Mouse (Mus musculus): ENCODE measurements around the gene Fahd2a. TPM values are rescaled to one million over a fixed set of nuclear protein-coding genes. Genes with fewer than 3 reads are reported as not detected.
A peak's percentile ranks its signal among the peaks of the same experiment; 100 is the strongest.

The Fahd2a gene
- 17.2 and 17.5 TPM in 2 replicates for polyA plus RNA-seq (2016; fragmentation: Nextera tagmentation; extraction: Ambion mirVana)

DNA sequence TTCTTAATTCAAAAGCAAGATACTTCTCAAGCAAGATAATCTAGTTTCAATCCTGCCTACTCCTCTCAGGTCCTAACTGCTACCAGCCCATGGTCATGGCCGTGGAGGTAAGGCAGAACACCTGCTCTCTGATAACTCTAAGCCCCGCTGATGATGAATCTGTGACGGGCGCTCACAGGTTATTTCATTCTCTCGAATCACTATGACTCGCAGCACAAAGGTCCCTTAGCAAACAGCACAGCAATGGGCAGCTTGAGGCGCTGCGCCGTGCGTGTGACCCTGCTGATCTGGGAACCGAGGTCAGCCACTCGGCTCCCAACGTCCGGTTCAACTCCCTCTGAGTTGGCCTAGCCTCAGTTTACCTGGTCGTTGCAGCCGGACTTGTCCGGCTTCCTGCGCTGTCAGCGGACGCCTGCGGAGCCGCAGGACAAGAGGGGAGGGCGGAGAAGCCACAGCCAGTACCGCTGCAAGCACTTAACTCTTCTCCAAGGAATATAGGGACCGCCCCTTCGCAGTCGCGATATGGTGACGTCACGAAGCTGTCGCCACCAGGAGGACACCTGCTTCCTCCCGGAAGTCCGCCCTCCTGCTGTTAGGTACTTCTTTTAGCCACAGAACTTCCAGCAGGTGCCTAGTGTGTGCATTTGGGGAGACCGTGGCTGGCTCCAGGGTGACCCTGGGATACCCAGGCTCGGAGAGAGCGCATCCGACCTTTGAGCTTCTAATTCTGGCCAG is at the start of gene Fahd2a:
Gene Fahd2a (minus strand): TSS at position 511 of the 735 bp plus-strand sequence.
- no peaks in the 10 kb centered on the region; the same call in 1 of the 2 replicates for H3K36me3 ChIP-seq
- H3K4me3 ChIP-seq, result peak within 1 kb of the TSS; percentile 78
- ATAC-seq, result peak; percentile 92
- peaks cover 10% of the 10 kb centered on the region; the same call in 1 of the 2 replicates for H3K27me3 ChIP-seq (replicated peaks)
- peak within 1 kb of the TSS; percentile 78 for H3K4me2 ChIP-seq
- peak within 1 kb of the TSS; percentile 70 for H3K27ac ChIP-seq
- H3K9me3 ChIP-seq (replicated peaks), result no peaks in the 10 kb centered on the region
- peaks cover 43% of the 10 kb centered on the region for H3K4me1 ChIP-seq
- H3K9ac ChIP-seq, result peak within 1 kb of the TSS; percentile 80
- WGBS (ENCODE audit: insufficient replicate concordance), result 3% methylated on average over 37 of the region's 37 CpGs

DNA sequence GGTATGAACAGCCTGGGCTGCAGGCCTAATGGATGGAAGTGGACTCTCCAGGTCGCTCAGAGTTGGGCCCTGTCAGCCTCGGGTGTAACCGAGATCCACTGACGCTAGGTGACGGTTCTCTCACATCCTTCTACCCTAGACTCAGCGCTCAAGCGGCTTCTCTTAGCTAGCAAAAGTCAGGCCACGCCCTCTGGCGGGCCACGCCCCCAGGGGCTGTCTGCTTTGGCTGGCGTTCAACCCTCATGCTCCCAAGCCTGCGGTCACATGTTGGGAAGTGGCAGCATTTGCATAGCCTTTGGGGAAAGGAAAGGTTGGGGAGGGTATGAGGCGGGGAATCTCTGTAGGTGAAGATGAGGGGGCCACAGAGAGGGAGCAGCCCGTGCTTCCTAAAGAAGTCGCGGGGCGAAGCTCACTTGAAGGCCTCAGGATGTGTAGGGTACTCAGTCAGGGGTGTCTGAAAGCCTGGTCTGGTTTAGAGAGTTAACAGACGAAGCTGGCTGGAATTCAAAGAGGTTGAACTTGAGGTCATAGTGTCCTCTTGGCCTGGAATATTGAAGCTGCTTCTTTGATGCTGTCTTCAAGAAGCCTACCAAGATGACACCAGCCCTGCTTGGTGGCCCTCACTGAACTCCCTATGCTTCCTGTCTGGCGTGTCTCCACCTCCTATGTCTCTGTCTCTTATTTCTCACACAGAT is 40.3 kb upstream of the Fahd2a start:
- Histone ChIP-seq H3K4me2 (peak overlapping the region; percentile 50), H3K9ac (no peak overlapping the region), H3K27ac (no peak overlapping the region), H3K9me3 (replicated peaks) (no peaks in the 10 kb centered on the region), H3K27me3 (replicated peaks) (peaks cover 71% of the 10 kb centered on the region), H3K4me3 (no peak overlapping the region), H3K36me3 (no peaks in the 10 kb centered on the region), H3K4me1 (0 out of 2 replicates have a peak, but pooled peaks cover 15% of the 10 kb centered on the region)
- WGBS (ENCODE audit: insufficient replicate concordance), result 9% methylated on average over 19 of the region's 19 CpGs
- ATAC-seq, result peak; percentile 53

DNA sequence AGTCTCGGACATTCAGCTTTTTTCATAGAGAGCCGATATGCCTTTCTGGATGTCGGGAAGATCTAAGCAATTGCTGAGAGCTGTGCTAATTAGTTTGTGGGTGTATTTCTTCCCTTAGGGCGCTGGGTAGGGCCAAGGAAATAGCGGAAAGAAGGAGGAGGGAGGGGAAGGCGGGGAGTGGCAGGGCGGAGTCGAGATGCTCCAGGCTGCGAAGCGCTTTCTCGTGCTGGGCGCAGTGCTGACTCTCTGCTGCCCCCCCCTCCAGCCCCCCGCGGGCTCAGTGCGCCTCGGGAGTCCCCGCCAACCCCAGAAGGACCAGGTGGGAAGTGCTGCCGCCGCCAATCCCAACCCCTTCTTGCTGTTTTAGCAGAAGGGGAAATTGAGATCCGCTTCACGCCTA is 38.6 kb upstream of the Fahd2a start:
- H3K4me3 ChIP-seq, result peak overlapping the region; percentile 41
- no peak overlapping the region for H3K9ac ChIP-seq
- H3K4me2 ChIP-seq, result peak overlapping the region; percentile 64
- H3K27me3 ChIP-seq (replicated peaks), result peaks cover 87% of the 10 kb centered on the region
- WGBS (ENCODE audit: insufficient replicate concordance), result 4% methylated on average over 21 of the region's 21 CpGs
- no peak for ATAC-seq
- no peak overlapping the region for H3K27ac ChIP-seq
- no peaks in the 10 kb centered on the region for H3K9me3 ChIP-seq (replicated peaks)
- H3K36me3 ChIP-seq, result no peaks in the 10 kb centered on the region
- H3K4me1 ChIP-seq, result 0 out of 2 replicates have a peak, but pooled peaks cover 15% of the 10 kb centered on the region

DNA sequence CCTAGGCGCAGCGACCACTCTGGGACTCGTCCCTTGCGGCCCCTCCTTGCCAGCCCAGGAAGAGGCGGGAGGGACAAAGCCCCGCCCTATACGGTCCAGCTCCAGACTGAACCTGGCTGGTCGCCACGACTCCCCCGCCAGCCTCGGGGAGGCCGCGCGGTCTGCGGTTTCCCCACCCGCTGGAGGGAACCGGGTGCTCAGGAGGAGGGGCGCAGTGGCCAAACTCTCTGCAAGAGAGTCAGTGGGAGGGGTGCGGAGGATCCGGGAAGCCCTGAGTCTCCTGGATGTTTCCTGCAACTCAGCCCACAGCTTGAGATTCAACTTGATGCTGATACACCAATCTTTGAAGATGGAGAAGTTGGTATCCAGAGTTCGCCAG is 38.2 kb upstream of the Fahd2a start:
- Histone ChIP-seq H3K9me3 (replicated peaks) (no peaks in the 10 kb centered on the region), H3K9ac (no peak overlapping the region), H3K4me3 (peak overlapping the region; percentile 41), H3K4me1 (0 out of 2 replicates have a peak, but pooled peaks cover 15% of the 10 kb centered on the region), H3K27me3 (replicated peaks) (peaks cover 89% of the 10 kb centered on the region), H3K4me2 (peak overlapping the region; percentile 64), H3K36me3 (no peaks in the 10 kb centered on the region), H3K27ac (no peak overlapping the region)
- ATAC-seq, result peak; percentile 50
- WGBS (ENCODE audit: insufficient replicate concordance), result 0% methylated on average over 21 of the region's 21 CpGs

DNA sequence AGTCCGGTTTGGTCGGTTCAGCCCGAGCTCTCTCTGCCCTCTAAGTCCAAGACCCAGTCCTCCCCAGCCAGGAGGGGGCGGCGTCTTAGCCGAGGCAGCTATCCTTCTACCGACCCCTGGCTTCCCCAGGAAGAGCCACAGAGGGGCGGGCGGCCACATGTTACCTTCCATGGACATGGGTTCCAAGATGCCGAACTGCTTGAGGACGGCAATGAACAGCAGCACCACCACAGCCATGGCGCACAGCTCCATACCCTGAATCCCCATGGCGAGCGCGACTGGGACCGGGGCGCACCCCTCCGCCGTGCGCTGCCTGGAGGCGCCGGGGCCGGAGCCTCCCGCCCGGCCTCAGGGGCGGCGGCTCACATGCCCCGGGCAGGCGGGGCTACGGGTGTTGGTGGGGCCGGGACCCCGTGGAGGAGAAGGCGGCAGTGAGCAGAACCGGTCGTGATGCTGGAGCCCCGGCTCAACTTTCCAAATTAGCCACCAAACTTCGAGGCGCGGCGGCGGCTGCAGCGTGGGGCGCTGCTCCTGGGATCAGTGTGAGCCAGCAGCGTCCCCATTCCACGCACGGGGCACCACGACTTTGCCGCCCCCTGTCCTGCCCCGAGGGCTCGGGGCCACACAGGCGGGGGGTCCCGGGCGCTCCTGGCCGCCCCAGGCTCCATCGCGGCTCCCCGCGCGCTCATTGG is 37.6 kb upstream of the Fahd2a start:
- Histone ChIP-seq H3K36me3 (no peaks in the 10 kb centered on the region), H3K4me1 (0 out of 2 replicates have a peak, but pooled peaks cover 15% of the 10 kb centered on the region), H3K4me3 (peak overlapping the region; percentile 41), H3K9me3 (replicated peaks) (no peaks in the 10 kb centered on the region), H3K9ac (no peak overlapping the region), H3K27me3 (replicated peaks) (peaks cover 89% of the 10 kb centered on the region), H3K27ac (no peak overlapping the region), H3K4me2 (peak overlapping the region; percentile 64)
- ATAC-seq, result no peak; the same call in 1 of the 2 replicates
- under 1% methylated on average over 58 of the region's 59 CpGs for WGBS (ENCODE audit: insufficient replicate concordance)

DNA sequence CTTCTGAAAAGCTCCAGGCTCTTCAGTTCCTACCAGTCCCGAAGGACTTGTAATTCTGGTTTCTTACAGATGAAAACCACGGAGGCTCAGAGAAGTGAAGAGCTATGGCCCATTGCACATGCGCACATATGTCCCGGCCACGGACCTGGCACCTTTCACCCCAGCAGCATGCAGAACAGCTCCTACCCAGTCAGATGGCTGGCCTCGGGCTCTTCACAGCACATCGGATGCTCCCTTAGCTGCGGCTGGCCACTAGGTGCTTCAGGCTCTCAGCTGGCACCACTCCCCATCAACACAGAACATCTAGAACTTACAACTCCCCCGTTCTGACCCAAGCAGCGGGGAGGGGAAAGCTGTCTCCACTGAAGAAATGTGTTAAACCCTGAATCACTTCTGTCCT is 35.4 kb upstream of the Fahd2a start:
- Histone ChIP-seq H3K4me1 (0 out of 2 replicates have a peak, but pooled peaks cover 13% of the 10 kb centered on the region), H3K4me3 (no peak overlapping the region), H3K27me3 (replicated peaks) (peaks cover 69% of the 10 kb centered on the region), H3K27ac (no peak overlapping the region), H3K4me2 (no peak overlapping the region), H3K9me3 (replicated peaks) (no peaks in the 10 kb centered on the region), H3K36me3 (no peaks in the 10 kb centered on the region), H3K9ac (no peak overlapping the region)
- 59% methylated on average over 10 of the region's 10 CpGs for WGBS (ENCODE audit: insufficient replicate concordance)
- ATAC-seq, result no peak

DNA sequence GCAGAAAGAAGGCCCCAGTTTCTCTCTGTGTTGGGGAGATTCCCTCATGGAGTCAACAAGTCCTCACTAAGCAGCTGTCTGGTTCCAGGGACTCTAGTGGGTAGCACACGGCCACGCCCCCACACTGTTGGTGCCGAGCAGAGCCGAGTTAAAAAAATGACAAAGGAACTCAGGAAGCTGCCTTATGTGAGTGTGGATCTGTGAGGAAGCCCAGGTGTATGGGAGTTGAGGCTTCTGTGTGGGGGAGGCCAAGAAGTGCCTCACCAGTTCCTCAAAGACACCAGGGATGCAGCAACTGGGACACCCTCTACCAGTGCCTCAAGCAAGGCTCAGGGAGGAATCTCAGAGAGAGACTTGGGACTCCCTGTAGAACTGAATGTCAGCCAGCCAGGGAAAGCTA is 34.8 kb upstream of the Fahd2a start:
- Histone ChIP-seq H3K36me3 (no peaks in the 10 kb centered on the region), H3K4me2 (no peak overlapping the region), H3K9ac (no peak overlapping the region), H3K27me3 (replicated peaks) (peaks cover 65% of the 10 kb centered on the region), H3K4me3 (no peak overlapping the region), H3K9me3 (replicated peaks) (no peaks in the 10 kb centered on the region), H3K4me1 (0 out of 2 replicates have a peak, but pooled peaks cover 8% of the 10 kb centered on the region), H3K27ac (no peak overlapping the region)
- ATAC-seq, result no peak
- WGBS (ENCODE audit: insufficient replicate concordance), result 64% methylated on average over 4 of the region's 4 CpGs

DNA sequence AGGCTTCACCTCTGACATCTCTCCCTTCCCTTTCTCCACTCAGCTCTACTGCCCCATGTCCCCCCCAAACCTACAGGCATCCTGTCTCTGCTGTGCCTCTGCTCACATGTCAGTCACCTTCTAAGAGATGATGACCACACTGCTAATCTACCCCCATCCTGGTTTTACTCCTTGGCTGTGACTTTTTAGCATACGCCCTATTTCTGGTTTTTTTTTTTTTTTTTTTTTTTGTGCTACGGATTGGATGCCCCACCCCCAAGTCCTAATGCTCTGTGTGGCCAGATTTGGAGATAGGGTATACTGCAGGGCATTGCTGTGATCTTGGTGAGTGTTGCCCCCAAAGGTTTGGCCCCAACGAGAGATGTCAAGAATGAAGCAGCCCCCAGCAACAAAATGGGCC is 27.9 kb upstream of the Fahd2a start:
- no peak overlapping the region for H3K27ac ChIP-seq
- H3K9ac ChIP-seq, result no peak overlapping the region
- no peaks in the 10 kb centered on the region for H3K36me3 ChIP-seq
- no peak for ATAC-seq
- H3K27me3 ChIP-seq (replicated peaks), result peaks cover 3% of the 10 kb centered on the region; the same call in 1 of the 2 replicates
- H3K9me3 ChIP-seq (replicated peaks), result no peaks in the 10 kb centered on the region
- H3K4me2 ChIP-seq, result no peak overlapping the region
- 45% methylated on average over 3 of the region's 3 CpGs for WGBS (ENCODE audit: insufficient replicate concordance)
- H3K4me3 ChIP-seq, result no peak overlapping the region
- no peaks in the 10 kb centered on the region for H3K4me1 ChIP-seq

DNA sequence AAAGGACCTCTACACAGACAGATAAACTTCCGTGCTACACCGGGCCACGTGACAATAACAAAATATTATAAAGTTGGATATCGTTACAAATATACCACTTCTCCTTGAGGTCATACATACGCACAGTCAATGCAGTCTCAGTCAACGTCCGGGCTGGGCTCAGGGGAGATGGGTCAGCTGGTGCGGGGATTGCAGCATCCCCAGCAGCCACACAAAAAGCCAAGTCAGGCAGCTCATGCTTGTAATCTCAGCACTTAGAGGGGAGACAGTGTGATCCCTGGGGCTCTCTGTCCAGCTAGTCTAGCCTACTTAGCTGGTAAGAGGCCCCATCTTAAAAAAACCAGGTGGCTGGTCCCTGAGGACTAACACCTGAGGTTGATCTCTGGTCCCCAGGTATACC is 26.9 kb upstream of the Fahd2a start:
- no peak overlapping the region for H3K4me2 ChIP-seq
- no peak overlapping the region for H3K9ac ChIP-seq

DNA sequence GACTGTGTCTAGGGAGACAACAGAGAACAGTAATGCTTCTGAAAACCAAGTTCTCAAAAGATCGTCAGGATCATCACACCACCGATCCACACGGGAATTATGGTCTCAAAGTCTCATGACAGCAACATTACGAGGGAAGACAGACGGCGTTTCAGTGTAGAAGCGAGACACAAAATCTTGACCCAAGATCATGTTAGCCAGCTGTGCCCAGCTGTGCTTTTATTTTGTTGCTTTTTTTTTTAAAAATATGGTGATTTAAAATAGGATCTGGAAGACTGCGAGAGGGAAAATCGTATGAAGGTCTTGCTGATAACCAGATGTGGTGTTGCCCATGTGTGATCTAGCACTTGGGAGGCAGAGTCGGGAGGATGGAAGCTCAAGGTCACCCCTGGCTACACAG is 26.3 kb upstream of the Fahd2a start:
- no peak for ATAC-seq

More for the DNA sequence above, 26.9 kb upstream of the Fahd2a start:
- no peaks in the 10 kb centered on the region for H3K9me3 ChIP-seq (replicated peaks)
- 73% methylated on average over 8 of the region's 8 CpGs for WGBS (ENCODE audit: insufficient replicate concordance)
- no peak for ATAC-seq
- H3K27ac ChIP-seq, result no peak overlapping the region
- H3K36me3 ChIP-seq, result no peaks in the 10 kb centered on the region
- no peaks in the 10 kb centered on the region for H3K4me1 ChIP-seq
- H3K4me3 ChIP-seq, result no peak overlapping the region
- H3K27me3 ChIP-seq (replicated peaks), result peaks cover 3% of the 10 kb centered on the region; the same call in 1 of the 2 replicates

DNA sequence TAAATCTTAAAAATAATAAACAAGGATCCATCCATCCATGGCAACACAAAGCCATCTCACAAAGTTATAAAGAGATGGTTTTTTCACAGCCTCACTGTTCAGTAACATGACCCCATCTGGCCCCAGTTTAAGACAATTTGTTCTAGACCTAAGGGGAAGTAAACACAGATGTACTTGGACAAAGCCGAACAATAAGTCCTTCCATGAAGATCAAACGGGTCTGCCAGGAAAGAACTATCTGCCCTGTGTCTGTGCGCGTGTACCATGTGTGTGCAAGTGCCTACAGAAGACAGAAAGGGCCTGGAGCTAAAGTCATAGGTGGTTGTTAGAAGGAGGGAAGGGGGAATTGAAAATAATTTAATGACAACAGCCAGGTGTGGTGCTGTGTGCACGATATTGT is 25.8 kb upstream of the Fahd2a start:
- H3K36me3 ChIP-seq, result no peaks in the 10 kb centered on the region
- no peaks in the 10 kb centered on the region for H3K9me3 ChIP-seq (replicated peaks)
- no peak overlapping the region for H3K4me2 ChIP-seq
- no peak overlapping the region for H3K4me3 ChIP-seq
- no peak overlapping the region for H3K27ac ChIP-seq
- WGBS (ENCODE audit: insufficient replicate concordance), result 77% methylated on average over 5 of the region's 5 CpGs
- H3K9ac ChIP-seq, result no peak overlapping the region
- no peaks in the 10 kb centered on the region for H3K4me1 ChIP-seq
- peaks cover 6% of the 10 kb centered on the region; the same call in 1 of the 2 replicates for H3K27me3 ChIP-seq (replicated peaks)
- no peak for ATAC-seq

More for the DNA sequence above, 26.3 kb upstream of the Fahd2a start:
- H3K4me1 ChIP-seq, result no peaks in the 10 kb centered on the region
- peaks cover 3% of the 10 kb centered on the region; the same call in 1 of the 2 replicates for H3K27me3 ChIP-seq (replicated peaks)
- H3K36me3 ChIP-seq, result no peaks in the 10 kb centered on the region
- no peak overlapping the region for H3K9ac ChIP-seq
- H3K4me2 ChIP-seq, result no peak overlapping the region
- H3K4me3 ChIP-seq, result no peak overlapping the region
- 80% methylated on average over 10 of the region's 10 CpGs for WGBS (ENCODE audit: insufficient replicate concordance)
- H3K27ac ChIP-seq, result no peak overlapping the region
- H3K9me3 ChIP-seq (replicated peaks), result no peaks in the 10 kb centered on the region
